In the genomic region with DNA sequence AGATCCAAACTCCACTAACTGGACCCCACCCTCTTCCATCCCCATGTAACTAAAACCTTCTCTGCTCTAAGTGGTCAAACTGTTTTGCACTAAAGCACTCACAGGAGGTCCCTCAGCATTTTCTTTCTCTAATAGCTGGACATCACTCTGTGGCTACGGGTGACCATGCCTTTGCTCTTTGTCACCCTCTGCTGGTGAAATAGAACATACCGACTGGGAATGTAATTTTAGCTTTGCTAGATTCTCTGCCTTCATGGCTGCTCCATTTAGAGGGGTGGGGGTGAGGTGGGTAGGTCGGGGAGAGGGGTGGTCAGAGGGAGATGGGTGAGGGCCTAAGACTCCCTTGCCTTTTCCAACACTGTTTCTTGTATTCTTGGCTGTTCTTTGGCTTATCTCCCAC, we compare ENCODE assay signal across 9 mouse cellular contexts. TPM values are rescaled to one million over a fixed set of nuclear protein-coding genes. Genes with fewer than 3 reads are reported as not detected.
DNase-seq lines count a peak whose midpoint lies in the region; ATAC-seq and TF ChIP-seq lines count a peak whose summit lies in the region.
"Had no signal": no experiment of that assay in that cellular context is flagged by ENCODE, and none has a peak within 500 bp of the region (broad histone marks: within the 10 kb centered on the region; RNA-seq: fewer than 3 reads in every experiment).

No protein-coding gene starts in this region.

- H3K27ac ChIP-seq in intestine, embryonic 14.5 days (ENCODE audit: low read depth), result no peak overlapping the region
- no peak overlapping the region for H3K27ac ChIP-seq in intestine, embryonic 16.5 days (ENCODE audit: low read length)
- no peak overlapping the region for H3K27ac ChIP-seq in embryonic facial prominence, embryonic 14.5 days (replicated peaks; ENCODE audit: low read depth, low read length)
- H3K27ac ChIP-seq: embryonic facial prominence, embryonic 15.5 days had no signal

- no peaks in the 10 kb centered on the region for H3K9me3 ChIP-seq in intestine, embryonic 14.5 days (ENCODE audit: control insufficient read depth, low read length)
- no peaks in the 10 kb centered on the region for H3K9me3 ChIP-seq in intestine, embryonic 16.5 days (ENCODE audit: control insufficient read depth, low read length)
- H3K9me3 ChIP-seq in embryonic facial prominence, embryonic 14.5 days (ENCODE audit: control insufficient read depth, low read length), result no peaks in the 10 kb centered on the region
- H3K9me3 ChIP-seq: embryonic facial prominence, embryonic 15.5 days had no signal

- no peaks in the 10 kb centered on the region for H3K27me3 ChIP-seq in intestine, embryonic 14.5 days (replicated peaks; ENCODE audit: control insufficient read depth, insufficient read depth, low read length)
- no peaks in the 10 kb centered on the region for H3K27me3 ChIP-seq in intestine, embryonic 16.5 days (replicated peaks; ENCODE audit: control insufficient read depth, insufficient read depth, low read length)
- H3K27me3 ChIP-seq in Patski, result no peaks in the 10 kb centered on the region
- no peaks in the 10 kb centered on the region for H3K27me3 ChIP-seq in embryonic facial prominence, embryonic 14.5 days (replicated peaks; ENCODE audit: control insufficient read depth, insufficient read depth, low read length)
- H3K27me3 ChIP-seq: embryonic facial prominence, embryonic 15.5 days had no signal

- no peak overlapping the region for H3K4me3 ChIP-seq in intestine, embryonic 14.5 days (ENCODE audit: low read depth, low read length)
- no peak overlapping the region for H3K4me3 ChIP-seq in intestine, embryonic 16.5 days (ENCODE audit: low read length)
- H3K4me3 ChIP-seq in embryonic facial prominence, embryonic 14.5 days (ENCODE audit: low read depth, low read length), result no peak overlapping the region
- H3K4me3 ChIP-seq: embryonic facial prominence, embryonic 15.5 days had no signal

- CTCF ChIA-PET in Patski (lab: Charles Lee), result interaction anchor here (0.9 to 3.5 kb wide), 7 partner anchors 11 to 83 kb away, joined by 3 to 27 read pairs (median 4); no protein-coding TSS in a partner anchor

- in situ Hi-C loops in Patski (cut with MboI; ENCODE audit: low pct_unique_long_range_greater_than_20kb), result loop anchor here (5.0 kb wide), 1 partner anchor 80 kb away; no protein-coding TSS in a partner anchor

- ATAC-seq in intestine, embryonic 14.5 days (replicated peaks; ENCODE audit: low FRiP score, low TSS enrichment, low read depth), result no peak
- ATAC-seq in intestine, embryonic 16.5 days, result no peak
- no peak for ATAC-seq in Patski
- ATAC-seq in embryonic facial prominence, embryonic 14.5 days (ENCODE audit: low read depth), result no peak
- ATAC-seq in megakaryocyte, adult 5-6 weeks (ENCODE audit: poor library complexity, severe bottlenecking), result peak; percentile 36

- H3K4me1 ChIP-seq in intestine, embryonic 14.5 days (replicated peaks; ENCODE audit: control insufficient read depth, insufficient read depth, low read length), result peaks cover 6% of the 10 kb centered on the region
- H3K4me1 ChIP-seq in intestine, embryonic 16.5 days (ENCODE audit: control insufficient read depth, insufficient read depth, low read length), result peaks cover 5% of the 10 kb centered on the region
- H3K4me1 ChIP-seq in embryonic facial prominence, embryonic 14.5 days (ENCODE audit: control insufficient read depth, insufficient read depth, low read length), result peaks cover 6% of the 10 kb centered on the region

- H3K4me2 ChIP-seq in intestine, embryonic 14.5 days (ENCODE audit: low read length), result no peak overlapping the region
- H3K4me2 ChIP-seq in intestine, embryonic 16.5 days (ENCODE audit: low read depth, low read length), result no peak overlapping the region
- H3K4me2 ChIP-seq in embryonic facial prominence, embryonic 14.5 days (ENCODE audit: low read depth, low read length), result no peak overlapping the region
- H3K4me2 ChIP-seq: embryonic facial prominence, embryonic 15.5 days had no signal

- H3K36me3 ChIP-seq in intestine, embryonic 14.5 days (ENCODE audit: control insufficient read depth, insufficient read depth, low read length), result peaks cover 23% of the 10 kb centered on the region
- H3K36me3 ChIP-seq in intestine, embryonic 16.5 days (ENCODE audit: control insufficient read depth, insufficient read depth, low read length), result peaks cover 6% of the 10 kb centered on the region; the same call in 1 of the 2 replicates
- peaks cover 33% of the 10 kb centered on the region for H3K36me3 ChIP-seq in embryonic facial prominence, embryonic 14.5 days (ENCODE audit: control insufficient read depth, insufficient read depth, low read length)

- WGBS in intestine, embryonic 14.5 days, result 4% methylated on average over 3 of the region's 3 CpGs
- 5% methylated on average over 3 of the region's 3 CpGs for WGBS in intestine, embryonic 16.5 days
- WGBS in embryonic facial prominence, embryonic 14.5 days, result 5% methylated on average over 3 of the region's 3 CpGs

- H3K9ac ChIP-seq in intestine, embryonic 14.5 days (ENCODE audit: low read length), result no peak overlapping the region
- no peak overlapping the region for H3K9ac ChIP-seq in intestine, embryonic 16.5 days (ENCODE audit: low read depth, low read length)
- no peak overlapping the region for H3K9ac ChIP-seq in embryonic facial prominence, embryonic 14.5 days (ENCODE audit: low read depth, low read length)
- H3K9ac ChIP-seq: embryonic facial prominence, embryonic 15.5 days had no signal

- POLR2A ChIA-PET in Patski (lab: Charles Lee), result no interaction called here

- TF ChIP-seq CTCF in Patski (IDR thresholded peaks at IDR 0.05), result peak; percentile 66

- DNase-seq in intestine, embryonic 14.5 days (ENCODE audit: low spot score), result peak; percentile 67
- peak; percentile 32 for DNase-seq in CD4-positive helper T cell, adult 2 months (ENCODE audit: low read depth, low spot score)
- no peak for DNase-seq in Patski (ENCODE audit: low read depth, low spot score)
- DNase-seq in embryonic facial prominence, embryonic 14.5 days (ENCODE audit: low spot score), result peak; percentile 59
- DNase-seq in thymus, postnatal 36 days, result no peak
- no peak for DNase-seq in urinary bladder, adult 18-20 months (ENCODE audit: low spot score in 2 of 2)

RNA-seq across cellular contexts. Expression of a gene that starts 3.6 kb away (rescaled TPM):
- 61.4 and 61.5 TPM in 2 replicates for polyA plus RNA-seq in intestine, embryonic 14.5 days (2014; fragmentation: Nextera tagmentation; extraction: Ambion mirVana)
- 100 and 113 TPM in 2 replicates for polyA plus RNA-seq in intestine, embryonic 16.5 days (2015; fragmentation: Nextera tagmentation; extraction: Ambion mirVana)
- polyA plus RNA-seq in Patski (2021), result 64.0 TPM
- 44.3 and 45.7 TPM in 2 replicates for polyA plus RNA-seq in embryonic facial prominence, embryonic 14.5 days (2014; fragmentation: Nextera tagmentation; extraction: Ambion mirVana)
- total RNA-seq in megakaryocyte, adult 5-6 weeks (2015), result 79.5 and 98.1 TPM in 2 replicates
- 120 and 124 TPM in 2 replicates for total RNA-seq in megakaryocyte, adult 5-6 weeks (2017)

RNA-seq across cellular contexts. Expression of a gene that starts 38.7 kb away (rescaled TPM):
- 41.5 and 55.5 TPM in 2 replicates for polyA plus RNA-seq in intestine, embryonic 14.5 days (2014; fragmentation: Nextera tagmentation; extraction: Ambion mirVana)
- 48.1 and 52.2 TPM in 2 replicates for polyA plus RNA-seq in intestine, embryonic 16.5 days (2015; fragmentation: Nextera tagmentation; extraction: Ambion mirVana)
- polyA plus RNA-seq in Patski (2021), result 55.6 TPM
- 33.9 and 34.7 TPM in 2 replicates for polyA plus RNA-seq in embryonic facial prominence, embryonic 14.5 days (2014; fragmentation: Nextera tagmentation; extraction: Ambion mirVana)
- total RNA-seq in megakaryocyte, adult 5-6 weeks (2015), result 35.5 and 39.5 TPM in 2 replicates
- total RNA-seq in megakaryocyte, adult 5-6 weeks (2017), result 59.1 and 60.7 TPM in 2 replicates

RNA-seq across cellular contexts. Expression of a gene that starts 54.3 kb away (rescaled TPM):
- polyA plus RNA-seq in intestine, embryonic 14.5 days (2014; fragmentation: Nextera tagmentation; extraction: Ambion mirVana), result 96.5 and 101 TPM in 2 replicates
- polyA plus RNA-seq in intestine, embryonic 16.5 days (2015; fragmentation: Nextera tagmentation; extraction: Ambion mirVana), result 82.5 and 86.6 TPM in 2 replicates
- polyA plus RNA-seq in Patski (2021), result 73.0 TPM
- 103 and 105 TPM in 2 replicates for polyA plus RNA-seq in embryonic facial prominence, embryonic 14.5 days (2014; fragmentation: Nextera tagmentation; extraction: Ambion mirVana)
- total RNA-seq in megakaryocyte, adult 5-6 weeks (2015), result 189 and 201 TPM in 2 replicates
- total RNA-seq in megakaryocyte, adult 5-6 weeks (2017), result 259 and 283 TPM in 2 replicates

Comparison
In these comparisons a context has a peak if more than half of its experiments do, and no peak if none do; other contexts are left out.
1. DNase-seq: peak in intestine, embryonic 14.5 days (single experiment), CD4-positive helper T cell, adult 2 months (single experiment) and embryonic facial prominence, embryonic 14.5 days (single experiment); none in Patski (single experiment), thymus, postnatal 36 days (0 of 2) and urinary bladder, adult 18-20 months (0 of 2).